In genomic region chr5:98715392-98715791, GRCm38 (mm10) we compare ENCODE assay signal across 26 mouse cellular contexts.
DNase-seq lines count a peak whose midpoint lies in the region; ATAC-seq lines count a peak whose summit lies in the region.
"Had no signal": no experiment of that assay in that cellular context is flagged by ENCODE, and none has a peak within 500 bp of the region (broad histone marks: within the 10 kb centered on the region; RNA-seq: fewer than 3 reads in every experiment).

No protein-coding gene starts in this region.

- WGBS in forebrain, embryonic 14.5 days, result 75% methylated on average over 2 of the region's 2 CpGs
- WGBS in forebrain, embryonic 16.5 days, result 62% methylated on average over 2 of the region's 2 CpGs
- 61% methylated on average over 2 of the region's 2 CpGs for WGBS in lung, embryonic 15.5 days
- WGBS in embryonic facial prominence, embryonic 15.5 days, result 54% methylated on average over 2 of the region's 2 CpGs

- no peaks in the 10 kb centered on the region for H3K36me3 ChIP-seq in forebrain, embryonic 14.5 days (ENCODE audit: control insufficient read depth, insufficient read depth, low read length)
- H3K36me3 ChIP-seq in forebrain, embryonic 16.5 days (ENCODE audit: control insufficient read depth, insufficient read depth), result no peaks in the 10 kb centered on the region
- no peaks in the 10 kb centered on the region for H3K36me3 ChIP-seq in lung, embryonic 15.5 days
- H3K36me3 ChIP-seq in embryonic facial prominence, embryonic 15.5 days, result no peaks in the 10 kb centered on the region
- H3K36me3 ChIP-seq: G1E; heart, embryonic 10.5 days; heart, embryonic 15.5 days; liver, embryonic 13.5 days; midbrain, embryonic 12.5 days; neural tube, embryonic 15.5 days had no signal

- H3K27ac ChIP-seq in forebrain, embryonic 14.5 days (ENCODE audit: low read depth, low read length), result no peak overlapping the region
- no peak overlapping the region for H3K27ac ChIP-seq in forebrain, embryonic 16.5 days (ENCODE audit: low read length)
- H3K27ac ChIP-seq in lung, embryonic 15.5 days, result peak overlapping the region; percentile 38
- peak overlapping the region; percentile 65; the same call in 1 of the 2 replicates for H3K27ac ChIP-seq in embryonic facial prominence, embryonic 15.5 days (replicated peaks)
- H3K27ac ChIP-seq: heart, embryonic 10.5 days; heart, embryonic 15.5 days; liver, embryonic 13.5 days; midbrain, embryonic 12.5 days; neural tube, embryonic 15.5 days had no signal

- no peak for ATAC-seq in forebrain, embryonic 14.5 days
- ATAC-seq in forebrain, embryonic 16.5 days, result no peak; the same call in 1 of the 2 replicates
- ATAC-seq in lung, embryonic 15.5 days (ENCODE audit: borderline replicate concordance, extremely low read depth, low FRiP score, low TSS enrichment), result peak; percentile 84
- ATAC-seq in embryonic facial prominence, embryonic 15.5 days (ENCODE audit: insufficient number of reproducible peaks, low FRiP score, low TSS enrichment, low read depth), result no peak
- ATAC-seq: intestine, postnatal 0 days; Patski had no signal

- H3K4me2 ChIP-seq in forebrain, embryonic 14.5 days (ENCODE audit: low read length), result no peak overlapping the region
- no peak overlapping the region for H3K4me2 ChIP-seq in forebrain, embryonic 16.5 days (ENCODE audit: low read length)
- H3K4me2 ChIP-seq in lung, embryonic 15.5 days, result no peak overlapping the region
- H3K4me2 ChIP-seq in embryonic facial prominence, embryonic 15.5 days (replicated peaks), result no peak overlapping the region
- H3K4me2 ChIP-seq: heart, embryonic 15.5 days; liver, embryonic 13.5 days; midbrain, embryonic 12.5 days; neural tube, embryonic 15.5 days had no signal

- H3K4me3 ChIP-seq in forebrain, embryonic 14.5 days (ENCODE audit: low read depth, low read length), result no peak overlapping the region
- H3K4me3 ChIP-seq in forebrain, embryonic 16.5 days (replicated peaks; ENCODE audit: low read length), result no peak overlapping the region
- H3K4me3 ChIP-seq in lung, embryonic 15.5 days, result no peak overlapping the region
- no peak overlapping the region for H3K4me3 ChIP-seq in embryonic facial prominence, embryonic 15.5 days (replicated peaks)
- H3K4me3 ChIP-seq: heart, embryonic 10.5 days; heart, embryonic 15.5 days; liver, embryonic 13.5 days; midbrain, embryonic 12.5 days; neural tube, embryonic 15.5 days had no signal

- no peaks in the 10 kb centered on the region for H3K27me3 ChIP-seq in forebrain, embryonic 14.5 days (replicated peaks; ENCODE audit: control insufficient read depth, insufficient read depth, low read length)
- no peaks in the 10 kb centered on the region for H3K27me3 ChIP-seq in forebrain, embryonic 16.5 days (replicated peaks; ENCODE audit: control insufficient read depth, insufficient read depth, low read length)
- H3K27me3 ChIP-seq in lung, embryonic 15.5 days, result no peaks in the 10 kb centered on the region
- H3K27me3 ChIP-seq in embryonic facial prominence, embryonic 15.5 days, result no peaks in the 10 kb centered on the region
- H3K27me3 ChIP-seq: heart, embryonic 15.5 days; liver, embryonic 13.5 days; midbrain, embryonic 12.5 days; neural tube, embryonic 15.5 days; Patski had no signal

- no peak overlapping the region for H3K9ac ChIP-seq in forebrain, embryonic 14.5 days (ENCODE audit: low read length)
- H3K9ac ChIP-seq in forebrain, embryonic 16.5 days (replicated peaks; ENCODE audit: low read depth, low read length), result no peak overlapping the region
- no peak overlapping the region for H3K9ac ChIP-seq in lung, embryonic 15.5 days
- no peak overlapping the region for H3K9ac ChIP-seq in embryonic facial prominence, embryonic 15.5 days
- H3K9ac ChIP-seq: heart, embryonic 15.5 days; liver, embryonic 13.5 days; midbrain, embryonic 12.5 days; neural tube, embryonic 15.5 days had no signal

- H3K4me1 ChIP-seq in forebrain, embryonic 14.5 days (ENCODE audit: control insufficient read depth, insufficient read depth, low read length), result no peaks in the 10 kb centered on the region
- no peaks in the 10 kb centered on the region for H3K4me1 ChIP-seq in forebrain, embryonic 16.5 days (replicated peaks; ENCODE audit: control insufficient read depth, insufficient read depth, low read length)
- H3K4me1 ChIP-seq in lung, embryonic 15.5 days, result no peaks in the 10 kb centered on the region
- no peaks in the 10 kb centered on the region for H3K4me1 ChIP-seq in embryonic facial prominence, embryonic 15.5 days
- H3K4me1 ChIP-seq: heart, embryonic 10.5 days; heart, embryonic 15.5 days; liver, embryonic 13.5 days; midbrain, embryonic 12.5 days; neural tube, embryonic 15.5 days had no signal

- H3K9me3 ChIP-seq in forebrain, embryonic 14.5 days (replicated peaks; ENCODE audit: control insufficient read depth, low read length), result no peaks in the 10 kb centered on the region
- no peaks in the 10 kb centered on the region for H3K9me3 ChIP-seq in forebrain, embryonic 16.5 days (ENCODE audit: control insufficient read depth, low read length)
- H3K9me3 ChIP-seq in lung, embryonic 15.5 days, result no peaks in the 10 kb centered on the region
- no peaks in the 10 kb centered on the region for H3K9me3 ChIP-seq in embryonic facial prominence, embryonic 15.5 days (replicated peaks)
- H3K9me3 ChIP-seq: heart, embryonic 10.5 days; heart, embryonic 15.5 days; liver, embryonic 13.5 days; midbrain, embryonic 12.5 days; neural tube, embryonic 15.5 days had no signal

- peak; percentile 37 for DNase-seq in forebrain, embryonic 14.5 days (ENCODE audit: low spot score)
- DNase-seq in lung, adult 18-20 months, result no peak
- DNase-seq in NIH3T3 (ENCODE audit: low read depth), result peak; percentile 7
- no peak for DNase-seq in urinary bladder, adult 2 months (ENCODE audit: low spot score)
- DNase-seq: adrenal gland, postnatal 10 days; cerebellum, adult 11-12 months; gastrocnemius, postnatal 25 days; heart, adult 11 months; kidney, adult 9 months; kidney, postnatal 10 days; layer of hippocampus, postnatal 36 days; left cerebral cortex, postnatal 4 days; liver, embryonic 13.5 days; lung, adult 2 months; retina, postnatal 1 day; right cerebral cortex, postnatal 14 days had no signal

Comparison
In these comparisons a context has a peak if more than half of its experiments do, and no peak if none do; other contexts are left out.
1. DNase-seq: peak in forebrain, embryonic 14.5 days (single experiment) and NIH3T3 (single experiment); none in lung, adult 18-20 months (0 of 2) and urinary bladder, adult 2 months (single experiment).
2. H3K27ac ChIP-seq: peak in lung, embryonic 15.5 days (single experiment) and embryonic facial prominence, embryonic 15.5 days (single experiment); none in forebrain, embryonic 14.5 days (single experiment) and forebrain, embryonic 16.5 days (single experiment).